Mouse (Mus musculus) thymus, postnatal 10 days (tissue): ENCODE measurements around the gene Calml4.

ENCODE experiments used
- DNase-seq, 2 experiments: peaks; one replicate each; pipeline ENCODE4 v3.0.0; 2021; ENCODE audit warnings: low spot score in 2 of 2

Gene Calml4

GRCm38 (mm10) chr9:62901736-62902135, 43.9 kb downstream of the Calml4 start:
- DNase-seq, result no peak

GRCm38 (mm10) chr9:62903841-62904240, 46.0 kb downstream of the Calml4 start:
- no peak for DNase-seq

- no peak for DNase-seq
Observed at GRCm38 (mm10) chr9:62905039-62905438, 47.2 kb downstream of the Calml4 start.

GRCm38 (mm10) chr9:62913390-62914069, 55.6 kb downstream of the Calml4 start:
- no peak for DNase-seq

- DNase-seq, result no peak
Observed at GRCm38 (mm10) chr9:62917059-62917458, 59.2 kb downstream of the Calml4 start.

GRCm38 (mm10) chr9:62920877-62921276, 63.0 kb downstream of the Calml4 start:
- no peak for DNase-seq

- DNase-seq, result no peak
Observed at GRCm38 (mm10) chr9:62924886-62925610, 67.2 kb downstream of the Calml4 start.
